Mouse (Mus musculus) midbrain, postnatal 0 days (tissue): Measurements from ENCODE around the gene Ccdc65. TPM values are rescaled to one million over a fixed set of nuclear protein-coding genes. Genes with fewer than 3 reads are reported as not detected.
A peak's percentile ranks its signal among the peaks of the same experiment; 100 is the strongest.

Experiments
- ATAC-seq: fragments of 200-750 bp; cut with Nextera tagmentation; 2 replicates; pipeline ENCODE4 v1.8.0; 2017; ENCODE audit warnings: moderate number of reproducible peaks, mild to moderate bottlenecking, moderate TSS enrichment, moderate library complexity; ENCODE audit not compliant: low FRiP score
- DNase-seq: peaks from one replicate; pipeline ENCODE4 v3.0.0-alpha.2; 2015; ENCODE audit warnings: low spot score
- H3K27ac ChIP-seq: fragments of 300-500 bp; sonication (generic); 2 replicates; pipeline ENCODE4 v1.5.1; 2014; ENCODE audit warnings: low read depth, mild to moderate bottlenecking, low read length, mixed read lengths
- H3K27me3 ChIP-seq: fragments of 300-500 bp; sonication (generic); 2 replicates; pipeline ENCODE4 v1.6.1; 2014; ENCODE audit warnings: low read length, control low read depth, mixed read lengths; ENCODE audit not compliant: insufficient read depth
- H3K36me3 ChIP-seq: fragments of 300-500 bp; sonication (generic); 2 replicates; pipeline ENCODE4 v1.6.1; 2014; ENCODE audit warnings: low read length, control low read depth, mixed read lengths; ENCODE audit not compliant: insufficient read depth
- H3K4me1 ChIP-seq: fragments of 300-500 bp; sonication (generic); 2 replicates; pipeline ENCODE4 v1.6.1; 2014; ENCODE audit warnings: mild to moderate bottlenecking, control low read depth, antibody characterized with exemption, low read length, mixed read lengths; ENCODE audit not compliant: insufficient read depth
- H3K4me2 ChIP-seq: fragments of 300-500 bp; sonication (generic); 2 replicates; pipeline ENCODE4 v1.6.1; 2014; ENCODE audit warnings: low read depth, mild to moderate bottlenecking, low read length, mixed read lengths; ENCODE audit not compliant: poor library complexity, severe bottlenecking
- H3K4me3 ChIP-seq: fragments of 300-500 bp; sonication (generic); 2 replicates; pipeline ENCODE4 v1.5.1; 2014; ENCODE audit warnings: low read depth, mild to moderate bottlenecking, low read length, moderate library complexity
- H3K9ac ChIP-seq: fragments of 300-500 bp; sonication (generic); replicated peaks from 2 replicates; pipeline ENCODE4 v1.6.1; 2014; ENCODE audit warnings: mild to moderate bottlenecking, low read length, moderate library complexity, mixed read lengths; ENCODE audit not compliant: poor library complexity, severe bottlenecking
- H3K9me3 ChIP-seq: fragments of 300-500 bp; sonication (generic); 2 replicates; pipeline ENCODE4 v1.6.1; 2016; ENCODE audit warnings: low read length, control low read depth
- CTCF ChIP-seq: IDR thresholded peaks from 2 replicates; pipeline ENCODE4 v1.5.1; 2016; ENCODE audit warnings: antibody characterized with exemption, mild to moderate bottlenecking
- WGBS: fragments of 180-500 bp; shearing (Covaris S2); extraction: QIAGEN DNeasy Blood & Tissue Kit; methylation state at CpG from one replicate; pipeline ENCODE4 v1.1.7; 2014; 5-methylcytosine and 5-hydroxymethylcytosine counted together
- polyA plus RNA-seq: library from polyadenylated mRNA; unstranded; fragments of >200 nt; fragmentation: Nextera tagmentation; extraction: Ambion mirVana; gene quantifications from 2 replicates; pipeline ENCODE4 v1.2.1, GENCODE M21; 2015
- total RNA-seq: library from RNA; depleted of rRNA; stranded (reverse); fragments of >200 nt; gene quantifications from 2 replicates; pipeline ENCODE4 v1.2.3, GENCODE M21; 2014

Ccdc65 gene
- total and polyA plus RNA-seq, 2 experiments from 2014 or later, result 9.1 to 11.4 TPM

GRCm38 (mm10) chr15:98685926-98686325 is 22.1 kb upstream of the Ccdc65 start:
- peak; percentile 38 for TF ChIP-seq CTCF
- no peaks in the 10 kb centered on the region for H3K36me3 ChIP-seq
- no peak overlapping the region for H3K4me3 ChIP-seq
- H3K27ac ChIP-seq, result no peak overlapping the region
- DNase-seq, result no peak
- no peak overlapping the region for H3K4me2 ChIP-seq
- no peak for ATAC-seq
- H3K9me3 ChIP-seq, result no peaks in the 10 kb centered on the region
- 72% methylated on average over 3 of the region's 3 CpGs for WGBS
- H3K27me3 ChIP-seq, result no peaks in the 10 kb centered on the region
- no peak overlapping the region for H3K9ac ChIP-seq
- 0 out of 2 replicates have a peak, but pooled peaks cover under 1% of the 10 kb centered on the region for H3K4me1 ChIP-seq

- H3K4me3 ChIP-seq, result no peak overlapping the region
- H3K9ac ChIP-seq, result no peak overlapping the region
- TF ChIP-seq CTCF, result no peak
- ATAC-seq, result no peak
- WGBS, result 76% methylated on average over 2 of the region's 2 CpGs
- no peaks in the 10 kb centered on the region for H3K27me3 ChIP-seq
- no peak overlapping the region for H3K27ac ChIP-seq
- H3K9me3 ChIP-seq, result no peaks in the 10 kb centered on the region
- peaks cover 10% of the 10 kb centered on the region for H3K4me1 ChIP-seq
- no peak for DNase-seq
- no peak overlapping the region for H3K4me2 ChIP-seq
- H3K36me3 ChIP-seq, result no peaks in the 10 kb centered on the region
Measured at GRCm38 (mm10) chr15:98689682-98690081, 18.3 kb upstream of the Ccdc65 start.

GRCm38 (mm10) chr15:98691486-98692147 is 16.4 kb upstream of the Ccdc65 start:
- H3K27me3 ChIP-seq, result no peaks in the 10 kb centered on the region
- DNase-seq (peak; percentile 70), ATAC-seq (no peak)
- no peak overlapping the region for H3K27ac ChIP-seq
- H3K4me1 ChIP-seq, result peaks cover 10% of the 10 kb centered on the region
- no peak overlapping the region for H3K4me3 ChIP-seq
- no peaks in the 10 kb centered on the region for H3K36me3 ChIP-seq
- H3K9ac ChIP-seq, result no peak overlapping the region
- TF ChIP-seq CTCF, result no peak
- H3K4me2 ChIP-seq, result peak overlapping the region; percentile 4; the same call in 1 of the 2 replicates
- H3K9me3 ChIP-seq, result no peaks in the 10 kb centered on the region
- WGBS, result 17% methylated on average over 7 of the region's 7 CpGs

- 53% methylated on average over 11 of the region's 11 CpGs for WGBS
- no peaks in the 10 kb centered on the region for H3K27me3 ChIP-seq
- no peak overlapping the region for H3K4me3 ChIP-seq
- H3K9me3 ChIP-seq, result no peaks in the 10 kb centered on the region
- DNase-seq (no peak), ATAC-seq (no peak)
- no peaks in the 10 kb centered on the region for H3K36me3 ChIP-seq
- H3K9ac ChIP-seq, result no peak overlapping the region
- peaks cover 10% of the 10 kb centered on the region for H3K4me1 ChIP-seq
- no peak overlapping the region for H3K4me2 ChIP-seq
- H3K27ac ChIP-seq, result no peak overlapping the region
- no peak for TF ChIP-seq CTCF
Measured at GRCm38 (mm10) chr15:98692171-98692715, 15.8 kb upstream of the Ccdc65 start.

- Histone ChIP-seq H3K36me3 (no peaks in the 10 kb centered on the region), H3K4me3 (no peak overlapping the region), H3K27ac (no peak overlapping the region), H3K4me1 (peaks cover 10% of the 10 kb centered on the region), H3K27me3 (no peaks in the 10 kb centered on the region), H3K9me3 (no peaks in the 10 kb centered on the region), H3K9ac (no peak overlapping the region), H3K4me2 (no peak overlapping the region)
- 66% methylated on average over 9 of the region's 9 CpGs for WGBS
- DNase-seq (no peak), ATAC-seq (no peak)
- TF ChIP-seq CTCF, result no peak
Measured at GRCm38 (mm10) chr15:98695726-98696125, 12.3 kb upstream of the Ccdc65 start.

- H3K4me3 ChIP-seq, result no peak overlapping the region
- 44% methylated on average over 8 of the region's 8 CpGs for WGBS
- H3K9ac ChIP-seq, result no peak overlapping the region
- peaks cover 6% of the 10 kb centered on the region for H3K4me1 ChIP-seq
- ATAC-seq (no peak), DNase-seq (no peak)
- H3K9me3 ChIP-seq, result no peaks in the 10 kb centered on the region
- no peak overlapping the region for H3K27ac ChIP-seq
- 0 out of 2 replicates have a peak, but pooled peaks cover under 1% of the 10 kb centered on the region for H3K27me3 ChIP-seq
- TF ChIP-seq CTCF, result no peak
- H3K4me2 ChIP-seq, result no peak overlapping the region
- no peaks in the 10 kb centered on the region for H3K36me3 ChIP-seq
Measured at GRCm38 (mm10) chr15:98696216-98696615, 11.8 kb upstream of the Ccdc65 start.
